Mouse (Mus musculus) kidney, adult 9 months (tissue): ENCODE measurements around the gene Rhpn2.
"Not testable (repeated sequence)": the region's sequence is repeated elsewhere in the genome, so short reads cannot be mapped to it uniquely, and the experiment has no call there.

Source experiments
- DNase-seq: peaks from one replicate; pipeline ENCODE4 v3.0.0; 2022

Rhpn2 gene

DNA sequence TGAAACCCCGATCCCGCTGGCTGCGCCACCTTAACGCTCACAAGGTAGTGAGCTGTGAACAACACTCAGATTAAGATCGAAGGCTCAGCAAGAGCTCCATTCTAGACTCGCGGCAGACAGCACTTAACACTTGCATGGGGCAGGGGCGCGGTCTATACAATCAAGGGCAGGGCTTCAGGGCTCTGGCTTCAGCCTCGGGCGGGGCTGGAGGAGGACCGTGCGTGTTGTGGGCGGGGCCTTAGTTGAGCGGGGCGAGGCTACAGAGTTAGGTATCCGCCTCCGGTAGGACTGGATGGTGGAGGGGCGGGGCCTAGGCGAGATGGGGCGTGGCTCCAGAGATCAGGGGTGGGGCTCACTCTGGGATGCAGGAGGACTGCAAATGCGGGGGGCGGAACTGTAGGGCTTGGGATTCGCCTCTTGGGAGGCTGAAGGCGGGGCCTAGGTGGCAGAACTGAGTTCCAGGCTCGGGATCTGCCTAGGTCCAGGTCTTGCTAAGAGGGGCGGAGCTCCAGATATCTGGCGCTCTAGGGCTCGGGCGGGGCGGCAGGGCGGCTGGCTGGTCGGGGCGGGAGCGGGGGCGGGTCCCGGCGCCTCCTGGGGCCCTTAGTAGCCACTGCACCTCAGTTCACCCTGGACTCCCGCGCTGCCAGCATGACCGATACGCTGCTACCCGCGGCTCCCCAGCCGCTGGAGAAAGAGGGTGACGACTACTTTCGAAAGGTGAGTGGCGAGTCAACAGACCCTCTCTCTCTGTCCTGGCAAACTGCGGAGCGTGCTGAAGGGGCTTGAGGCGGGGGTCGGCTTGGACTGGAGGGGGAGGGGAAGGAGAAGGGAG, at the start of gene Rhpn2:
Rhpn2 (plus strand) TSS at position 479 of the 835 bp plus-strand sequence.
- DNase-seq, result peak; percentile 100

DNA sequence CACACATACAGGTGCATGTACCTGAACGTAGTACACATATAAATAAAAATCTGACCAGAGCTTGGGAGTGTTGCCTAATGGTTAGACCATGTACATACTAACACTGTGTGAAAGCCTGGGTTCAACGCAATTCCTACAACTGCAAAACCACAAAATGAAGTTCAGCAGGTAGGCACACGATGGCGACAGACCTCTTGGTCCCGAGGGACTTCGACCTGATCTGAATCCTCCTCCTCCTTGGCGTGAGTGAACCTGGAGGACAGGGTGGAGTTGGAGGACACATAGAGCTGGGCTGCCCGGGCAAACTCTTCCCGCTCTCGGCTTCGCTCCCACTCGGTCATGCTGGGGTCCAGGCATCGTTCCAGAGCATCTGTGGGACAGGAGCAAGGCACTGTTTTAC, 40.5 kb upstream of the Rhpn2 start:
- no peak for DNase-seq

DNA sequence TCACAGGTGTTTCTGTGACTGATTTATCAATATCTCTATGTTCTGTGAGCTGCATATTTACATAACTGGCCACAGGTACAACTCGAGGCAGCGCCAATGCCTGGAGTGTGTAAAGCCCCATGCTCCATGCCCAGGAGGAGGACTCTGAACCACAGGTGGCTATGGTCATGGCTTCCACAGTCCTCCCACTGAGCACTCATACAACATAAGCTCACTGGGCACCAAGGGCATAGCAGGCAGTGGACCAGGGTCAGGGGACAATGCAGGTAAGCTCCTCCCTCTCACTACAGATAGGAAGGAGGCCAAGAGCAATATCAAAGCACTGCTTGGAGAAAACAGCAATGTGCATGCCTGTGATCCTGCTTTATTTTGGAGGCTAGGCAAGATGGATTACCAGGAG, 38.3 kb upstream of the Rhpn2 start:
- DNase-seq, result no peak

DNA sequence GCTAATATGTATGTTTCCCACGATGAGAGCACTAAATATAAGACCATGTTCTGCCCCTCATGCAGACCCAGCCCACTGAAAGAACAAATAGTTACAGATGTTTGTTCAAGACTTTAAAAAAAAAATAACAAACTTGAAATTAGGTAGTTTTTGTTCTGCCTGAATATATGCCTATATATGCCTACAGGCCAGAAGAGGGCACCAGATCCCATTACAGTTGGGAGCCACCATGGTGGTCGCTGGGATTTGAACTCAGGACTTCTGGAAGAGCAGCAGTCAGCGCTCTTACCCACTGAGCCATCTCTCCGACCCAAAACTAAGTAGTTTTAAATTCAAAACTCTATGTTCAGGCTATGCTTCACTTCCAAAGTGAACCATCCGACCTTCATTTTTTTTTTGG, 36.1 kb upstream of the Rhpn2 start:
- no peak for DNase-seq

DNA sequence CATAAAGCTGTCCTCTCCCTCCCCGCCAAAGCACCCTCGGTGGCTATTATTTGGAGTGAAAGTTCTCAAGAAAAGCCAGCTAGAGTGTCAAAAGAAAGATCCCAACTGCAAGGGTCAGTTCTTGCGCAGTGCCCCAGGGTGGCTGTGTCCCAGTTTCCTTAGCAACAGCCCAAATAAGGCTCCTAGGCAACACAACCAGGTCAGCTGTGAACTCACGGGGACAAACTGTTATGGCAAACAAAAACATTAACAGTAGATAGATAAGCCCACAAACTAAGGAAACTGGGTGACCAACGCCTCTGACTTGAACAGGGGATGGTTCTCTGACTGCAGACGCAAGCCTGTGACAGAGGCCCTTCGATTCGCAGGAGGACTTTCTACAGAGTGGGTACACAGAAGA, 34.3 kb upstream of the Rhpn2 start:
- DNase-seq, result peak; percentile 32

DNA sequence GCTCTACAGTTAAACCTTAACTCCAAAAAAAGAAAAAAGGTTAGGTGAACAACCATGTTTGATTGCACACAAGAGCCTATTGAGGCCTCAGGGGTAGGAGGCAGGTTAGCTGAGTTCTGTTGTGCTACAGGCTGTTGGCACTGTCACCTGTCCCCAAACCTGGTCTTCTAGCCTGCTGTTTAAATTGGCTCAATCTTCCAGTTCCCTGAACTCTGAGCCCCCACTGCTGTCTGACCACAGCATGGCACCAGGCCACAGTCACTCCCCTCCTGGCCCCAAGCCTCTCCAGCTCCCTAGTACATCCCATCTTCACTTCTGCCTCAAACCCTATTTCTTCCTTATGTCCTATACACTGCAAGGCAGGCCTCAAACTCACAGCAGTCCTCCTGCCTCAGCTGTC, 33.2 kb upstream of the Rhpn2 start:
- no peak for DNase-seq

DNA sequence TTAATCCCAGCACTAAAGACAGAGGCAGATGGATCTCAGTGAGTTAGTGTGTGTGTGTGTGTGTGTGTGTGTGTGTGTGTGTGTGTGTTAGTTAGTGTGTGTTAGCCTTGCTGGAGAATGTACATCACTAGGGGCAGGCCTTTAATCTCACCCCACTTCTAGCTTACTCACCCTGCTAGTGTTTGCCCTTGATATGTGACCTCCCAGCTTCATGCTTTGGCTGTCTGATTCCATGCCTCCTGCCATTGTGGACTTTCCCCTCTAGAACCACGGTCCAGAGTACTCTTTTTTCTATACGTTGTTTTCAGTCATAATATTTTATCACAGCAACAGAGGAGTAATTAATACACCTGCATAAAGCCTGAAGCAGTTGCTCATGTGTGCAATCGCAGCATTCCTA, 22.8 kb upstream of the Rhpn2 start:
- no peak for DNase-seq

DNA sequence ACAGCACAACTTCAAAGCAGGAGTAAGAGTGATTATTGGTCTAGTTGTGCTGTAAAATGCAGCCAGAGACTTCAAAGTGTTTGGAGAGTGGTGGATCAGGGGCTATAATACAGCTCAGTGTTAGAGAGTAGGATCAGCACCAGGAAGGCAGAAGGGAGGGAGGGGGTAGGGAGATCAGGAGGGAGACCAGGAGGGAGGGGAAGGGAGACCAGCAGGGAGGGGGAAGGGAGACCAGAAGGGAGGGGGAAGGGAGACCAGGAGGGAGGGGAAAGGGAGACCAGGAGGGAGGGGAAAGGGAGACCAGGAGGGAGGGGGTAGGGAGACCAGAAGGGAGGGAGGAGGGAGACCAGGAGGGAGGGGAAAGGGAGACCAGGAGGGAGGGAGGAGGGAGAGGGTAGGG, 19.8 kb upstream of the Rhpn2 start:
- no peak for DNase-seq

DNA sequence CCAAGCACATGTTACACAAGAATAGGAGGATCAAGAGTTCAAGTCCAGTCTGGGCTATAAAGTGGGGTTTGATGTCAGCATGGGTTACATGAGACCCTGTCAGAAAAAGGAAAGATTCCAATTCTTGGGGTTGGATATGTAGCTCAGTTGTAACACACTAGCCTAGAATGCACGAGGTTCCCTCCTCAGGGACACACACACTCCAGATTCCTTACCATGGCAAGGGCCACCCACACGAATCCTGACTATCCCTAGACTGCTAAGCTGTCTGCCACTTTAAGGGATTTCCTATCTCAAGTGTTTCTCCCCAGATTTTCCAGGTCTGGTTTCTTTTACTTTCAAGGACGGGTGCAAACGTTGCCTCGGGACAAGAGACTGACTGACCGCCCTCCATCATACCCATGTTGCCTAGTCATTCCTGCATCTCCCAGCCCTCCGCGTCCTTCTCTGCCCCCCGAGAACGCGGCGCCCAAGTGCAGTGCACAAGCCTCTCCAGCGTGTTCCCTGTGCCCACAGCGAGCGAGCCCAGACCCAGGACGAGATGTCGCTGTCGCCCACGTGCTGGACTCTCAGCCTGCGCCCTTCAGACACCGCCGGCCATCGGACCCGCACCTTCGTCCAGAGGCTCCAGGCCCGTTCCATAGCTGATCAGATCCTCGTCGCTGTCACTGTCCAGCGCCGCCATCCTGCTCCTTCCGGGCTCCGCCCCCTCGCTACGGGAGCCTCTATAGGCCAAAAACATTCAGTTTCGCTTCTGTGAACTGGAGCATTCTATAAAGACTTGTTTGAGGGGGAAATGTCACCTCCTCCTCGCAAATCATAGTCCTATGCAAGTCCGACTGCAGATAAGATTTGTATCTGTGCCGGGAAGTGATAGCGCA, 16.0 kb upstream of the Rhpn2 start, which contains the start of gene Gpatch1:
Gpatch1 (minus strand) TSS at position 712 of the 881 bp plus-strand sequence.
- peak; percentile 95 for DNase-seq

DNA sequence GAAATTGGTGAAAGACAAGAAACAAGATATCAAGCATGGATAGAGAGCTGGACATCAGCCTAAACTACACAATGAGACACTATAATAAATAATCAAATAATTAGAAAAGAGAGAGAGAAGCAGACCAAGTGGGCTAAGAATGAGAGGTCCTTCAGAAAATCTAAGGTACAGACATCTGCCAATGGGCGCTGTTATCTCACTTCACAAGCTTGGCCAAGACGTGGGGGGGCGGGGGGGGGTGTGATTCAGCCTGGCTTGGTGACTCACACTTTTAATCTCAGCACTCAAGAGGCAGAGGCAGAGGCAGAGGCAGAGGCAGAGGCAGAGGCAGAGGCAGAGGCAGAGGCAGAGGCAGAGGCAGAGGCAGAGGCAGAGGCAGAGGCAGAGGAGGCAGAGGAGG, 14.7 kb upstream of the Rhpn2 start:
- DNase-seq, result not testable (repeated sequence)

DNA sequence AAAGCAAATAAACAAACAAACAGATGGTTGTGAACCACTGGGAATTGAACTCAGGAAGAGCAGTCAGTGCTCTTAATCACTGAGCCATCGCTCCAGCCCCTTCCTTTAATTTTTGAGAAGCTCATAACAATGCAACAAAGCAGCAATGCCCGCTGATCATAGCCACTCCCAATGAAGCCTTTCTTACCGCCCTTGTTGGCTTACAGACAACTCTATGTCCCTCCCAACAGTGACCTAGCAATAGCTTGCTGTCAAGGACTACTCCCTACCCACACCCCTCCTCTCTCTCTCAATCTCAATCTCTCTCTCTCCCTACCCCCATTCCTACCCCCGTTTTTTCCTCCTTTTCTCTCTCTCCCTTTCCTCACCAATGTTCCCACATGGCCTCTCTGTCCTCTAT, 14.2 kb upstream of the Rhpn2 start:
- no peak for DNase-seq

DNA sequence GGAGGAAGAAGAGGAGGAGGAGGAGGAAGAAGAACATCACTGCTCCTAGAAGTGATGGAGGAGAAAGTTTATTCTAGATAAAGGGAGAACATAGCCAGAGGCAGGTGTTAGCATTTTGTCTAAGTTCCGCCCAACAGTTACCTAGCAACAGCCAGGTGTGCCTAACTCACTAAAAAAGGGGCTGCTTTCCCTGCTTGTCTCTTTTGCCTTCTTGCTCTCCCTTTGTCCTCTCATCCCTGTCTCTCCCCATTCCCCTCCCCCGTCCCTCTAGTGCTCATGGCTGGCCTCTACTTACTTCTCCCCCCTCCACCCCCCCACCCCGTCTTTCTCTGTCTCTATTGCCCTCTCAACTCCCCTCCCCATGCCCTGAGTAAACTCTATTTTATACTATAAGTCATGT, 11.8 kb upstream of the Rhpn2 start:
- no peak for DNase-seq

DNA sequence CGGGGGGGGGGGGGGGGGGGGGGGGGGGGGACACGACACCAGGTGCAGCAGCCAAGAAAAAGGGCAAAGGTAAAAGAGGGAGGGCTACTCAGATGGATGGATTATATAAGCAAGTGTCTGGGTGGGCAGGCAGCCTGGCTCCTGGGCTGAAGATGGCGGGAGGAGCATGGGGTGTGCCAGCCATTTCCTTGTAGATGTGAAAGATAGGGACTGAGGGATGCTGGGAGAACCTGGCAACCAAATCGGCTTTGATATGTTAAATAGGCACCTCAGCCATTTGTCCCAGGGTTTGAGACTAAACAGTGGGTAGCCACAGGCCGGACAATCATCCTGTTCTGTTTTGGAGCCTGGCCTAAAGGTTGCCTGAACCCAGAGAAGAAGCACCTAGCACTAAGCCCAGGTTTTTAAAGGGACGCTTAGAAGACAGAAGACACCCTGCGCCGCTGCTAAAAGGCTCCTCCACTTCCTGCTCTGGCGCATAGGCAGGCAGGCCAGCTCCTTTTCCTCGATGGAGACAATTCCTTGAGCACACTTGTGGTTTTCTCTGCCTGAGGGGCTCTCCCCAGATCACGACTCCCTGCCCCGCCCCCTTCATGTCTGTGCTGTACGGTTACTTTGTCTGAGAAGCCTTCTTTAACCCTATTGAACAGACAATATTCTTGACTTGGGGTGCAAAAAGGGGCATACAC, 11.1 kb upstream of the Rhpn2 start:
- no peak for DNase-seq

DNA sequence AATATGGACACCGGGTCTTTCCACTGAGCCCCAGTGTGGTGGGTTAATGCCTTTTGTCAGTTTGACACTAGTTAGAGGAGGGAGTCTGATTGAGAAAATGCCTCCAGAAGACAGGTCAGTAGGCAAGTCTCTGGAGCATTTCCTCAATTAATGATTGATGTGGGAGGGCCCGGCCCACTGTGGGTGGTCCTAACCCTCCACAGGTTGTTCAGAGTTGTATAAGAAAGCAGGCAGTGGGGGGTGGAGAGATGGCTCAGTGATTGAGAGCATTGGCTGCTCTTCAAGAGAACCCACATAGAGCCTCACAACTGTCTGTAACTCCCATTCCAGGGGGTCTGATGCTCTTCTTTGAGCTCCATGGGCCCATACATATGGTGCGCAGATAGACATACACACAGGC, 2.4 kb upstream of the Rhpn2 start:
- peak; percentile 62 for DNase-seq

DNA sequence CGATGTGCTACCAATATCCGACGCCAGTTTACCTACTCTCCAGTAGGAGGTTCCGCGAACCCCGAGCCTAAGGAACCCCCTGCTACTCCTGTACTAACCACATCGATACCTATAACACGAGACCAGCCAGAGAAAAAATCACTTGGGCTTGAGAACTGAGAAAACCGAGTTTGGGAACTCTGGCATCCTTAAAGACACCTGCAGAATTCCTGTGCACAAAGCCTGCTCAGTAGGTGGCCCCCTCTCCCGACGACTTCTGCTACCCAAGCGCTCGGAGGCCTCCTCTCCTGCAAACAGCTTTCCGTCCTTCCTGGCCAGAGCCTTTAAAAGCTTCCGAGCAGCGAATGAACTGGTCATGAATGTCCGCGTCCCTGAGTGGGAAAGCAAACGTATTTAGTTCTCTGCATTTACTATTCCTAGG, 729 bp upstream of the Rhpn2 start:
- peak; percentile 77 for DNase-seq

DNA sequence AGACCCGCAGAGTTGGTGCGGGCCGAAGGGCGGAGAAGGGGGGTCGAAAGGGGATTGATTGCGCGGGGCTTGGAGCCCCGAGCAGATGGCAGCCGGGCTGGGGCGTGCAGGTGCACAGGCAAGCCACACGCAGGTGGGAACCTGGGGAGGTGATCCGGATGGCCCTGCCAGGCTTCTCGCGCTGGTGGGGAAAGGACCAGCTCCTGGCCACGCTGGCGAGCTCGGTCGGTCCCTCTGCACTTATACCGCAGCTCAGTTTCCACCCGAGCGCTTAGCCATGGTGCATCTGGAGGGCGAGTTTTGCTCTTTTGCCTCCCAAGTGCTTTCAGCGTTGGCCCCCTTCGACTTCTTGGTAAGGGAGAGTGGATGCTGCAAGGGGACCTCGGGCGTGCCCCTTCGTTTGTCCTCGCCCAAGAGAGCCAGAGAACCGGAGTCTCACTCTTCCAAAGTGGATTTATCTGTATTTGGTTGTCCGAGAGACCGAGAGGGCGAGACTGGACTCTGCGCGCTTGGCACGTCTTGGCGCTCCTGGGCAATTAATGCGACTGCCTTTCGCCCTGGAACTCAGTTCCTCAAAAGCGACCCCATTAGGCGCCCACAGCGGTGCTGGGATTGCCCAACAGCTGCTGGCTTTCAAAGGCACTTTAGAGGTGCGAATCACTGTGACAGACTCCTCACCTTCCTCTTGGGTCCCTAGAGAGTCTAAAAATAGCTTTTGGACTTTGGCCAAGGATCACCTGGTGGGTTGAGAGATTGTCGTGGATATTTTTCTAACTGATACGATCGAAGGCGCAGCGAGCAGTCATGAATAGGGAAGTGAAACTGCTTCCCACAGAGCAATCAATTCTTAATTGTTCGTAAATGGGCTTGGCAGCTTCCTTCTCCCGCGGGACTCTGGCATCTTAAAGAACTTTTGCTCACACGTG, 820 bp downstream of the Rhpn2 start:
- peak; percentile 64 for DNase-seq

DNA sequence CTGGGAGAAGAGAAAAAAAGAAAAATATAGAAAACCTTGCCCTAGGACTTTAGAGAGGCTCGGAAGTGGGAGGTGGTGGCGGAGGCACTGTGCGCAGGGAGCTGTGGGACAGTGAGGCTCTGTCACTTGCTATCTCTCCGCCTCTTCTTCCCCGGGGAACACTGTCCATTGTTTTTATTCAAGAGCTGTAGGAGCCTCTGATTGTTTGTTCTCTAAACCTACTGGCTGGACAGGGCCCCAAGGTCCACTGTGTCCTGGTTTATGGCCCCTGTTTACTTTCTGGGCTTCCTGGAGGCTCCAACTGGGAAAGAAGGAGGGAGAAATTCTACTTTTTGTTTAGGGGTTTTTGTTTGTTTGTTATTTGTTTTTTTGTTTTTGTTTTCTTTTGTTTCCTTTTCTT, 6.2 kb downstream of the Rhpn2 start:
- DNase-seq, result no peak

DNA sequence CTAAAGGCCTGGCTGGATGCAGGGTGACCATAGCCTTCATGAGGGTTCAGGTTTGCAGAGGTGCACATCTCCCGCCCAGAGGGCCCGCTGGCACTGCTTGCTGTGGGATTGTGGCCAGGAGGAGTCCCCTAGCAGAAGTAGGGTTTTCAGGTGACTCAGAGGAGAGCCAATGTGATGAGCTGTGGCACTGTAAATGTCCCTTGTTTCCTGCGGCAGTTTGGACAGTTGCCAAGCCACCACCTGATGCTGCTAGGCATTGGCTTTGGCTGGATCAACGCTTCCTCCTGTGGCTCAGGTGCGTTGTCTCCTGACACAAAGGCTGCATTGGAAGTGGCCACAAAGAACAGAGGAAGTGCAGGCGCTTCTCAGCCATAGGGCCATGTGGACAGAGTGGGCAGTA, 7.3 kb downstream of the Rhpn2 start:
- no peak for DNase-seq

DNA sequence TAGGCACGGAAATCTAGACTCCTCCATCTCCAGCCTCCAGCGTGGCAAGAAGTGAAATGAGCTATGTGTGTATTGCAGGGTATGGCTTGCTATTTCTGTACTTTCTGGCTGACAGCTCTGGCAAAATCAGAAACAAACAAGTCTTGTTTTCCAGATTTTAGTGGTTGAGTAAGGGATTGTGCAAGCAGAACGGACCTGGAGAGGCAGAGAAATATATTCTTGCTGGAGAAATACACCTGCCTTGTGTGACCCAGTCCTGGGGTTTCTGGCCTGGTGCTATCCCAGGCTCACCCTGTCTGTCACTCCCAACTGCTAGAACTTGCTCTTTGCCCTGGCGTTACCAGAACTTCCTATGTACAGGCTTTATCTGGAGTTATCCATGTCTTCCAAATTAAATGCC, 8.5 kb downstream of the Rhpn2 start:
- DNase-seq, result no peak

DNA sequence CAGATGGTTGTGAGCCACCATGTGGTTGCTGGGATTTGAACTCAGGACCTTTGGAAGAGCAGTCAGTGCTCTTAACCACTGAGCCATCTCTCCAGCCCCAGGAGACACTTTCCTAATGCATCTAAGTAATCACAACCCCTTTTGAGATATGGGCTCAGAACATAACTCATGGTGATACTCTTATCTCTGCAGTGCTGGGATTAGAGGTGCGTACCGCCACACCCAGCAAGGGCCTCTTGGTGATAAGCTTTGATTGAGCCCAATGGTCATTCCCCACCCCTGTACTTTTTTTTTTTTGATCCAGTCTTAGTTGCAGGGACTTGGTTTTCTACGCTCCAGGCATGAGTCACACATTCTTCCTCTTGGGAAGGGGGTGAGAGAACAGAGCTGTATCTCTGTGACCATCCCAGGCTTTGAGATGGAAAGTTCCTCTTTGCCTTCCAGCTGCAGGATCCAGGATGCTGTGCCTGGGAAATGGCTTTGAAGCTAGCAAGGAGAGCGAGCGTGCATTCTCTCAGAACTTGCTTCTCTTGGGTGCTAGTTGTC, 10.9 kb downstream of the Rhpn2 start:
- no peak for DNase-seq

DNA sequence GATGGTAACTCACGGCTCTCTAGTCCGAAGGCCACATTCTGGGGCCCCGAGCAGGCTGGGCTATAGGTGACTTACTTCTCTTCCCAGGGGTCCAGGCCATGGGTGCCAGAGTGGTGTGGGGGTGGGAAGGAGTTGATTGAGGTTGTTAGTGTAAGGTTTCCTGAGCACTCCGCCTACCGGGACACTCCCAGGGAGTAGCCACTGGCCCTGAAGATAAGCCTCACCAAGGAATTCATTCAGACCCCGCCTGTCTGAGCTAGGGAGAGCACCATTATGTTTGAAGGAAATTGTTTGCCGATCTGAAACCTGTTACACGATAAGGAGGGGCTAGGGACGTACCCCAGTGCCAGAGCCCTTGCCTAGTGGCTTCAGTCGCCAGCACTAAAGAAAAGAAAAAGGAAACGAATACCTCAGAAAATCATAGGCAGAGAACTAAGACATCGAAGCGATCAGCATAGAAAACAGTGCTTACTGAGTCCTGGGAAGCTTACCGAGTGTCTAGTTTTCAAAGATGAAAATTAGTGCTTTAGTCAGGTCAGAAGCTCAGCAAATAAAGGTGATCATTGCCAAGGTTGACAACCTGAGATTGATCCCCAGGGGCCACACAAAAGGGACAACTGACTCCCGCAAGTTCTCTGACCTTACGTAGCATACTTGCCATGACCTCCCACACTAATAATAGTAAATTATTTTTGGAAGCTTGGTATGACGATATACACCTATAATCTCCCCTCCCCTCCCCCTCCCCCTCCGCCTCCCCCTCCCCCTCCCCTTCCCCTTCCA, 14.1 kb downstream of the Rhpn2 start:
- no peak for DNase-seq
